Mouse (Mus musculus) kidney, adult 2 months (tissue): Measurements from ENCODE around the gene Rhob. TPM values are rescaled to one million over a fixed set of nuclear protein-coding genes. Genes with fewer than 3 reads are reported as not detected.

Experiments
- DNase-seq: peaks from one replicate; pipeline ENCODE4 v3.0.0; 2021
- H3K27ac ChIP-seq: fragments of 200-500 bp; 2 replicates; pipeline ENCODE4 v1.5.1; 2012; ENCODE audit warnings: low read depth, low read length, control low read depth, inconsistent platforms; ENCODE audit not compliant: insufficient read depth
- H3K27me3 ChIP-seq: fragments of 200-500 bp; replicated peaks from 2 replicates; pipeline ENCODE4 v1.6.1; 2012; ENCODE audit warnings: mild to moderate bottlenecking, moderate library complexity, low read length, inconsistent platforms; ENCODE audit not compliant: control insufficient read depth, insufficient read depth
- H3K36me3 ChIP-seq: fragments of 200-500 bp; 2 replicates; pipeline ENCODE4 v1.6.1; 2012; ENCODE audit warnings: mild to moderate bottlenecking, moderate library complexity, low read length, inconsistent platforms; ENCODE audit not compliant: control insufficient read depth, insufficient read depth
- H3K4me1 ChIP-seq: fragments of 200-500 bp; 2 replicates; pipeline ENCODE4 v1.6.1; 2011; ENCODE audit warnings: low read length; ENCODE audit not compliant: control insufficient read depth, insufficient read depth
- H3K4me3 ChIP-seq: fragments of 200-500 bp; 2 replicates; pipeline ENCODE4 v1.5.1; 2011; ENCODE audit warnings: mild to moderate bottlenecking, low read depth, low read length, control low read depth; ENCODE audit not compliant: insufficient read depth
- CTCF ChIP-seq: fragments of 200-500 bp; conservative IDR thresholded peaks from 2 replicates; pipeline ENCODE4 v1.5.1; 2011; ENCODE audit warnings: low read depth, mild to moderate bottlenecking, control low read depth, low read length, moderate library complexity, mixed read lengths; ENCODE audit not compliant: insufficient read depth, insufficient read length
- POLR2A ChIP-seq: fragments of 200-500 bp; IDR thresholded peaks from one replicate; pipeline ENCODE4 v1.6.1; 2011; ENCODE audit warnings: low read depth, low read length, control low read depth
- WGBS: fragments of 180-500 bp; shearing (Covaris S2); methylation state at CpG from one replicate; pipeline ENCODE4 v1.1.7; 2018; 5-methylcytosine and 5-hydroxymethylcytosine counted together
- polyA plus RNA-seq: library from polyadenylated mRNA; depleted of rRNA; stranded (reverse); fragments of >200 nt; gene quantifications from 2 replicates; pipeline ENCODE4 v1.2.3, GENCODE M21; 2012

Gene Rhob
- polyA plus RNA-seq, 1 experiment: 128 TPM

DNA sequence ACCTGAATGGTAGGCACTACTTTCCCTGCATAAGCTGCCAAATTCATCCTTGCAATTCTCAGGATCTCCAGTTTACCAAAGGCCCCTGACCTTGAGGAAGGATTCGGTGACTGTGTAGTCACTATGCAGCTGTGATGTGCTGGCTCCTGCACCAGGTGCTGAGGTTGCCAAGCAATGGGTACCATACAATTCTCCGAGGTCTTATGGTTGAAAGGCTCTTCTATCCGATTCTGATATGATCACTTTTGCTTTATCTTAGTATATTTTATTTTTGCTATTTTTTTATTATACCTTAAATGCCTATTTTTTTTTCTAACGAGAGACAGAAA, 11.2 kb downstream of the Rhob start:
- H3K36me3 ChIP-seq: no peaks in the 10 kb centered on the region
- 86% methylated on average over 4 of the region's 4 CpGs for WGBS
- no peak overlapping the region for H3K4me3 ChIP-seq
- no peaks in the 10 kb centered on the region for H3K4me1 ChIP-seq
- H3K27ac ChIP-seq: no peak overlapping the region
- no peak for DNase-seq
- H3K27me3 ChIP-seq: no peaks in the 10 kb centered on the region
- TF ChIP-seq POLR2A (no peak), CTCF (no peak)

GRCm38 (mm10) chr12:8487959-8488651, 11.7 kb downstream of the Rhob start:
- Histone ChIP-seq H3K27ac (no peak overlapping the region), H3K27me3 (no peaks in the 10 kb centered on the region), H3K4me3 (no peak overlapping the region), H3K36me3 (no peaks in the 10 kb centered on the region), H3K4me1 (no peaks in the 10 kb centered on the region)
- DNase-seq: peak; percentile 70
- no peak for TF ChIP-seq CTCF
- WGBS: 69% methylated on average over 5 of the region's 5 CpGs

DNA sequence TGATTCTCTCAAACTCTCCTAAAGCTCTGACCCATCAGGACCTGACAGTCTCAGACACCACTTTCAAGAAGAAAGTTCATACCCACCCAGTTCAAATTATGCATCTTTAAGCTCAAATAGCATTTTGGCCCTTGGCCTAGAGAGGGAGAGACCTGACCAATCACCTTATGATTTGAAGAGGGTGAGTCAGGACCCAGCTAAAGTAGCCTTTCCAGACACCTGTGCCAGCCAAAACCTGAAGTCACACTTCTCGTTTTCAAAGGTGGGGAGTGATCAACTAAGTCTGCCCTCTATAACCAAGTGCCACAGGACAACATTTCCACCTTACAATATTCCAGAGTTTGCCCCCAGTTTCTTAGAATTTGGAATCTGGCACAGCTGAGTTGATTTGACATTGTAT, 12.5 kb downstream of the Rhob start:
- no peak overlapping the region for H3K27ac ChIP-seq
- 38% methylated on average over 1 of the region's 1 CpGs for WGBS
- no peak for DNase-seq

DNA sequence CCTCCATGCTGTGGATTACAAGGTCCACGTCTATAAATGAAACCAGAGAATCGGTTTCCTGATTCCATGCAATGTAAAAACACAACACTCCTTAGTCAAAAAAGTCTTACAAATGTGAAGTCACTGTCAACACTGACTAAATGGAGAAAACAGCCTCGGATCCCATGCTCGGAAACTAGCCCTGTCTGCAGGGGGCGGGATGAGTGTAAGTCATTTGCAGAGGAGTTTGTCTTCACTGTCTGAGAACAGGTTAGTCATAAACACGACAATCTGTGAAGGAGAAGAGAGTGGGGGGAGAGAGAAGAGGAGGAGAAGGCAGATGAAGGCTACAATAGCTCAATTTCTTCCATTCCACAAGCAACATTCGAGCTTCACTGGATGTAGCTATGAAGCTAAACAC, 14.6 kb downstream of the Rhob start:
- Histone ChIP-seq H3K36me3 (no peaks in the 10 kb centered on the region), H3K4me3 (no peak overlapping the region), H3K4me1 (no peaks in the 10 kb centered on the region), H3K27me3 (no peaks in the 10 kb centered on the region), H3K27ac (no peak overlapping the region)
- TF ChIP-seq CTCF: no peak
- TF ChIP-seq POLR2A: no peak
- 81% methylated on average over 7 of the region's 7 CpGs for WGBS
- no peak for DNase-seq

More for the DNA sequence above, 12.5 kb downstream of the Rhob start:
- Histone ChIP-seq H3K4me3 (no peak overlapping the region), H3K4me1 (no peaks in the 10 kb centered on the region), H3K36me3 (no peaks in the 10 kb centered on the region), H3K27me3 (no peaks in the 10 kb centered on the region)
- TF ChIP-seq POLR2A: no peak
- no peak for TF ChIP-seq CTCF

GRCm38 (mm10) chr12:8482169-8482568, 17.6 kb downstream of the Rhob start:
- Histone ChIP-seq H3K36me3 (no peaks in the 10 kb centered on the region), H3K4me1 (no peaks in the 10 kb centered on the region), H3K27ac (no peak overlapping the region), H3K27me3 (no peaks in the 10 kb centered on the region), H3K4me3 (no peak overlapping the region)
- no peak for DNase-seq
- no peak for TF ChIP-seq CTCF
- no peak for TF ChIP-seq POLR2A
- 93% methylated on average over 2 of the region's 2 CpGs for WGBS

GRCm38 (mm10) chr12:8474836-8475387, 24.9 kb downstream of the Rhob start:
- no peaks in the 10 kb centered on the region for H3K4me1 ChIP-seq
- H3K4me3 ChIP-seq: no peak overlapping the region
- H3K27ac ChIP-seq: no peak overlapping the region
- H3K27me3 ChIP-seq: no peaks in the 10 kb centered on the region
- no peak for DNase-seq
- TF ChIP-seq CTCF (no peak), POLR2A (no peak)
- whole genome bisulfite sequencing: 89% methylated on average over 6 of the region's 6 CpGs
- H3K36me3 ChIP-seq: no peaks in the 10 kb centered on the region

DNA sequence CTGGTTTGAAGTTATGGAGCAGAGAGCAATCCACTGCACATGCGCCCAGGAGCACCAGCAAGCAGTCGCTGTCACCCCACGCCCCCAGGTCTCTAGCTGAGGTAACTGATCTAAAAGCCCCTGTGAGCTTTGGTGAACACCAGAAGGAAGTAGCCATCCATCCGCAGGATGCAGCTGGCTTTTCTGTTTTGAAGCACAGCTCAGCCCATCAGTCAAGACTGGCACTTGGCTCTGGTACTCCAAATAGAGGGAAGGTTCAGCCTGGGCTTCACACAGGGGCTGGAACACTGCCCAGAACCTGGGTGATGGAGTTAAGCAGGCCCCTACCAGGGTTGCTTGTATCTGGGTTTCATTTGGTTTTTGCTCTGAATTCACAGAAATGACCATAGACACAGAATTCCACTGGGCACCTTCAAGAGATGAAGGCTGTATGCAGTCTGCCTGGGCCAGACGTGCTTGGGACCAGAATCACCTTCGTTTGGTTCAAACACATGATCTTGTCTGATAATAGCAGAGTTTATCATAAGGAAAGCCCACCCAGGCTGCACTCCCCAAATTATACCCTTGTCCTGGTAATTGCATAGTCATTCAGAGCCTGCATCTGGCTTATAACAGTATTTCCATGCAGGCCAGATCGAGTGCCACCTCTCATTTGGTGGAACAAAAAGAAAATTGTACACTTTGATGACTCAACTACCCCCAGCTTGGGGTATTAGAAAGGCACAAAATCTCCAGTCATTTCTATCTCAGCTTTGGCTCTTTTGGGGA, 27.0 kb downstream of the Rhob start:
- Histone ChIP-seq H3K27ac (no peak overlapping the region), H3K27me3 (no peaks in the 10 kb centered on the region), H3K36me3 (no peaks in the 10 kb centered on the region), H3K4me1 (no peaks in the 10 kb centered on the region), H3K4me3 (no peak overlapping the region)
- WGBS: 71% methylated on average over 7 of the region's 7 CpGs
- TF ChIP-seq CTCF (no peak), POLR2A (no peak)
- DNase-seq: no peak
